Comparison of ENCODE assay signal across 19 mouse cellular contexts in the genomic region with DNA sequence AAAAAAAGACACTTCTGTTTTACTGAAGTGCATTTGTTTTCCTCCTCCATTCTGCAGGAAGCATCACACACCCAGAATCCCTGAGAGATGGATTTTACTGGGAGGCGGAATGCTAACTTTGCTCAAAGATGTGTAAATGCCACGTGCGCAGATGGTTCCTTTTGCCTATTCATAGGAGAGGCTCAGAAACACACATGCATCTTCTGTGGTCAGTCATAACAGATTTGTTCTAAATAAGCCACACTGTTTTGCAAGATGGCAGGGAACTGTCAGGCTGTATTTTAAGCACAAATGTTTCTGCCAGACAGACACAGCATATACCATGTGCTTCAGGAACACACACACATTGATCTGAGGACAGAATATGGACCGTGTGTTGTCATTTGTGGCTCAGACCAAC.
DNase-seq lines count a peak whose midpoint lies in the region; ATAC-seq lines count a peak whose summit lies in the region.
"Had no signal": no experiment of that assay in that cellular context is flagged by ENCODE, and none has a peak within 500 bp of the region (broad histone marks: within the 10 kb centered on the region; RNA-seq: fewer than 3 reads in every experiment).

No protein-coding gene starts in this region.

- DNase-seq in forebrain, embryonic 14.5 days (ENCODE audit: low spot score): peak; percentile 14
- peak; percentile 17 to 42 for DNase-seq in left cerebral cortex, postnatal 10 days (ENCODE audit: extremely low spot score in 1 of 2, low spot score in 2 of 2)
- DNase-seq in right cerebral cortex, postnatal 25 days: peak; percentile 15
- DNase-seq in embryo, embryonic 10.5 days (ENCODE audit: low spot score): no peak
- no peak for DNase-seq in adrenal gland, postnatal 25 days
- DNase-seq: adrenal gland, adult 8-10 months; gastrocnemius, adult 2 months; heart, postnatal 36 days; kidney, adult 9 months; spleen, adult 18-20 months had no signal

- no peaks in the 10 kb centered on the region for H3K27me3 ChIP-seq in forebrain, embryonic 14.5 days (replicated peaks; ENCODE audit: control insufficient read depth, insufficient read depth, low read length)
- H3K27me3 ChIP-seq in forebrain, embryonic 12.5 days: no peaks in the 10 kb centered on the region
- H3K27me3 ChIP-seq: embryonic facial prominence, embryonic 15.5 days; liver, embryonic 12.5 days had no signal

- no peak overlapping the region for H3K9ac ChIP-seq in forebrain, embryonic 14.5 days (ENCODE audit: low read length)
- H3K9ac ChIP-seq in forebrain, embryonic 12.5 days: no peak overlapping the region
- H3K9ac ChIP-seq: embryonic facial prominence, embryonic 15.5 days; liver, embryonic 12.5 days had no signal

- no peaks in the 10 kb centered on the region for H3K36me3 ChIP-seq in forebrain, embryonic 14.5 days (ENCODE audit: control insufficient read depth, insufficient read depth, low read length)
- no peaks in the 10 kb centered on the region for H3K36me3 ChIP-seq in forebrain, embryonic 12.5 days (replicated peaks)
- H3K36me3 ChIP-seq: embryonic facial prominence, embryonic 15.5 days; heart, embryonic 10.5 days; liver, embryonic 12.5 days; midbrain, embryonic 10.5 days had no signal

- H3K4me3 ChIP-seq in forebrain, embryonic 14.5 days (ENCODE audit: low read depth, low read length): no peak overlapping the region
- H3K4me3 ChIP-seq in forebrain, embryonic 12.5 days (replicated peaks): no peak overlapping the region
- H3K4me3 ChIP-seq: embryonic facial prominence, embryonic 15.5 days; gastrocnemius, adult 2 months; heart, embryonic 10.5 days; liver, embryonic 12.5 days; midbrain, embryonic 10.5 days; myocyte had no signal

- intact Hi-C loops in left cerebral cortex, postnatal 10 days (cut with DNase I): no loop called here

- whole genome bisulfite sequencing in forebrain, embryonic 14.5 days: 86% methylated on average over 4 of the region's 4 CpGs
- WGBS in forebrain, embryonic 12.5 days: 90% methylated on average over 4 of the region's 4 CpGs

- no peaks in the 10 kb centered on the region for H3K9me3 ChIP-seq in forebrain, embryonic 14.5 days (replicated peaks; ENCODE audit: control insufficient read depth, low read length)
- H3K9me3 ChIP-seq in forebrain, embryonic 12.5 days: 0 out of 2 replicates have a peak, but pooled peaks cover 8% of the 10 kb centered on the region
- H3K9me3 ChIP-seq: embryonic facial prominence, embryonic 15.5 days; heart, embryonic 10.5 days; liver, embryonic 12.5 days had no signal

- peak; percentile 46; the same call in 1 of the 2 replicates for ATAC-seq in forebrain, embryonic 14.5 days
- no peak for ATAC-seq in forebrain, embryonic 12.5 days (ENCODE audit: low FRiP score)
- peak; percentile 43 for ATAC-seq in granulocyte monocyte progenitor cell, adult 5-6 weeks (replicated peaks; ENCODE audit: poor library complexity, severe bottlenecking)
- ATAC-seq in monocyte, adult 5-6 weeks (replicated peaks; ENCODE audit: insufficient number of reproducible peaks, low FRiP score, low TSS enrichment, poor library complexity, severe bottlenecking): no peak
- ATAC-seq: liver, embryonic 12.5 days; lung, postnatal 0 days had no signal

- H3K27ac ChIP-seq in forebrain, embryonic 14.5 days (ENCODE audit: low read depth, low read length): no peak overlapping the region
- no peak overlapping the region for H3K27ac ChIP-seq in forebrain, embryonic 12.5 days
- H3K27ac ChIP-seq: embryonic facial prominence, embryonic 15.5 days; gastrocnemius, adult 2 months; heart, embryonic 10.5 days; liver, embryonic 12.5 days; midbrain, embryonic 10.5 days had no signal

- no peaks in the 10 kb centered on the region for H3K4me1 ChIP-seq in forebrain, embryonic 14.5 days (ENCODE audit: control insufficient read depth, insufficient read depth, low read length)
- no peaks in the 10 kb centered on the region for H3K4me1 ChIP-seq in forebrain, embryonic 12.5 days
- H3K4me1 ChIP-seq: embryonic facial prominence, embryonic 15.5 days; heart, embryonic 10.5 days; liver, embryonic 12.5 days; midbrain, embryonic 10.5 days had no signal

- H3K4me2 ChIP-seq in forebrain, embryonic 14.5 days (ENCODE audit: low read length): no peak overlapping the region
- no peak overlapping the region for H3K4me2 ChIP-seq in forebrain, embryonic 12.5 days
- H3K4me2 ChIP-seq: embryonic facial prominence, embryonic 15.5 days; liver, embryonic 12.5 days had no signal

Comparison
In these comparisons a context has a peak if more than half of its experiments do, and no peak if none do; other contexts are left out.
1. ATAC-seq: peak in forebrain, embryonic 14.5 days (single experiment) and granulocyte monocyte progenitor cell, adult 5-6 weeks (single experiment); none in forebrain, embryonic 12.5 days (single experiment) and monocyte, adult 5-6 weeks (single experiment).
2. DNase-seq: peak in forebrain, embryonic 14.5 days (single experiment), left cerebral cortex, postnatal 10 days (2 of 2) and right cerebral cortex, postnatal 25 days (single experiment); none in embryo, embryonic 10.5 days (single experiment) and adrenal gland, postnatal 25 days (single experiment).